Mouse (Mus musculus) midbrain, embryonic 16.5 days (tissue): ENCODE measurements around the gene Kcnj1. TPM values are rescaled to one million over a fixed set of nuclear protein-coding genes. Genes with fewer than 3 reads are reported as not detected.

ENCODE experiments used
- ATAC-seq: fragments of 200-750 bp; cut with Nextera tagmentation; 2 replicates; pipeline ENCODE4 v1.8.0; 2017; ENCODE audit warnings: moderate TSS enrichment
- H3K27ac ChIP-seq: fragments of 300-500 bp; sonication (generic); 2 replicates; pipeline ENCODE4 v1.5.1; 2014; ENCODE audit warnings: mild to moderate bottlenecking, low read length, mixed read lengths
- H3K27me3 ChIP-seq: fragments of 300-500 bp; sonication (generic); 2 replicates; pipeline ENCODE4 v1.6.1; 2014; ENCODE audit warnings: low read depth, low read length, mixed read lengths; ENCODE audit not compliant: control insufficient read depth, insufficient read depth
- H3K36me3 ChIP-seq: fragments of 300-500 bp; sonication (generic); 2 replicates; pipeline ENCODE4 v1.6.1; 2014; ENCODE audit warnings: mild to moderate bottlenecking, low read length, moderate library complexity, mixed read lengths; ENCODE audit not compliant: control insufficient read depth, insufficient read depth
- H3K4me1 ChIP-seq: fragments of 300-500 bp; sonication (generic); 2 replicates; pipeline ENCODE4 v1.6.1; 2014; ENCODE audit warnings: mild to moderate bottlenecking, low read length, mixed read lengths; ENCODE audit not compliant: control insufficient read depth, insufficient read depth
- H3K4me2 ChIP-seq: fragments of 300-500 bp; sonication (generic); 2 replicates; pipeline ENCODE4 v1.6.1; 2014; ENCODE audit warnings: mild to moderate bottlenecking, low read length, mixed read lengths
- H3K4me3 ChIP-seq: fragments of 300-500 bp; sonication (generic); 2 replicates; pipeline ENCODE4 v1.5.1; 2014; ENCODE audit warnings: low read depth, mild to moderate bottlenecking, low read length, moderate library complexity, mixed read lengths
- H3K9ac ChIP-seq: fragments of 300-500 bp; sonication (generic); 2 replicates; pipeline ENCODE4 v1.6.1; 2014; ENCODE audit warnings: low read depth, low read length, mixed read lengths
- H3K9me3 ChIP-seq: fragments of 300-500 bp; sonication (generic); replicated peaks from 2 replicates; pipeline ENCODE4 v1.6.1; 2014; ENCODE audit warnings: mild to moderate bottlenecking, low read length, mixed read lengths; ENCODE audit not compliant: control insufficient read depth, poor library complexity, severe bottlenecking
- WGBS: fragments of 180-500 bp; shearing (Covaris S2); extraction: QIAGEN DNeasy Blood & Tissue Kit; methylation state at CpG from one replicate; pipeline ENCODE4 v1.1.7; 2014; 5-methylcytosine and 5-hydroxymethylcytosine counted together
- polyA plus RNA-seq: library from polyadenylated mRNA; unstranded; fragments of >200 nt; fragmentation: Nextera tagmentation; extraction: Ambion mirVana; gene quantifications from 2 replicates; pipeline ENCODE4 v1.2.1, GENCODE M21; 2015

Gene Kcnj1
- polyA plus RNA-seq = not detected in 2 replicates

DNA sequence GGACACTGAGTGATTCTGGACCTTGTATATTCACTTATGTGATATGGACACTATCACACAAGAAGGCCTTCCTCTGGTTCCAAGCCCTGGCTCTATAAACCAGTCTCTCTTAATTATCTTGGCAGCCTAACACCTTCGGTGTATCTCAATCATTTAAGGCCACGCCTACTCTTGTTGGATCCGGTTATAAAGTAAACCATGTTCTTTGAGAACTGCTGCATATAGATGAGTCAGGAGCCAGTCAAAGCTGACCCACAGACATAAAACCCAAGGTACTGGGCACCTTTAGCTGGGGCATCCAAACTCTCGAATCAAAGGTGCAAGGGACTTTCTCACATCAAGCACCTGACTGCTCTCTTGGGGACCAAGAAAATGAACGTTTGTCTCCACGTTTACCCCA lies at the start of gene Kcnj1:
Gene Kcnj1 (plus strand): TSS at position 292 of the 400 bp plus-strand sequence.
- no peaks in the 10 kb centered on the region for H3K9me3 ChIP-seq
- ATAC-seq = no peak
- H3K4me3 ChIP-seq = no peak within 1 kb of the TSS
- 0 out of 2 replicates have a peak, but pooled peaks cover 3% of the 10 kb centered on the region for H3K4me1 ChIP-seq
- 89% methylated on average over 6 of the region's 6 CpGs for WGBS
- no peaks in the 10 kb centered on the region for H3K27me3 ChIP-seq
- H3K9ac ChIP-seq = no peak within 1 kb of the TSS
- H3K4me2 ChIP-seq = no peak within 1 kb of the TSS
- no peak within 1 kb of the TSS for H3K27ac ChIP-seq
- H3K36me3 ChIP-seq = no peaks in the 10 kb centered on the region

- Histone ChIP-seq H3K4me2 (no peak overlapping the region), H3K9ac (no peak overlapping the region), H3K4me1 (no peaks in the 10 kb centered on the region), H3K4me3 (no peak overlapping the region), H3K36me3 (no peaks in the 10 kb centered on the region), H3K27ac (no peak overlapping the region), H3K27me3 (no peaks in the 10 kb centered on the region), H3K9me3 (no peaks in the 10 kb centered on the region)
- 47% methylated on average over 7 of the region's 7 CpGs for WGBS
- ATAC-seq = peak; percentile 51; the same call in 1 of the 2 replicates
Measured at GRCm38 (mm10) chr9:32323610-32324009, 48.7 kb upstream of the Kcnj1 start.

GRCm38 (mm10) chr9:32328777-32329176 lies 43.5 kb upstream of the Kcnj1 start:
- H3K4me1 ChIP-seq = no peaks in the 10 kb centered on the region; the same call in 1 of the 2 replicates
- no peak for ATAC-seq
- no peaks in the 10 kb centered on the region for H3K27me3 ChIP-seq
- no peak overlapping the region for H3K4me2 ChIP-seq
- no peak overlapping the region for H3K4me3 ChIP-seq
- H3K36me3 ChIP-seq = no peaks in the 10 kb centered on the region
- no peak overlapping the region for H3K9ac ChIP-seq
- H3K27ac ChIP-seq = no peak overlapping the region
- no peaks in the 10 kb centered on the region for H3K9me3 ChIP-seq
- 92% methylated on average over 4 of the region's 4 CpGs for WGBS

- no peak for ATAC-seq
- H3K27me3 ChIP-seq = no peaks in the 10 kb centered on the region
- WGBS = 71% methylated on average over 5 of the region's 5 CpGs
- no peaks in the 10 kb centered on the region; the same call in 1 of the 2 replicates for H3K4me1 ChIP-seq
- no peak overlapping the region for H3K4me3 ChIP-seq
- H3K36me3 ChIP-seq = no peaks in the 10 kb centered on the region
- no peak overlapping the region for H3K27ac ChIP-seq
- no peaks in the 10 kb centered on the region for H3K9me3 ChIP-seq
- no peak overlapping the region for H3K4me2 ChIP-seq
- H3K9ac ChIP-seq = no peak overlapping the region
Measured at GRCm38 (mm10) chr9:32331162-32331561, 41.1 kb upstream of the Kcnj1 start.

DNA sequence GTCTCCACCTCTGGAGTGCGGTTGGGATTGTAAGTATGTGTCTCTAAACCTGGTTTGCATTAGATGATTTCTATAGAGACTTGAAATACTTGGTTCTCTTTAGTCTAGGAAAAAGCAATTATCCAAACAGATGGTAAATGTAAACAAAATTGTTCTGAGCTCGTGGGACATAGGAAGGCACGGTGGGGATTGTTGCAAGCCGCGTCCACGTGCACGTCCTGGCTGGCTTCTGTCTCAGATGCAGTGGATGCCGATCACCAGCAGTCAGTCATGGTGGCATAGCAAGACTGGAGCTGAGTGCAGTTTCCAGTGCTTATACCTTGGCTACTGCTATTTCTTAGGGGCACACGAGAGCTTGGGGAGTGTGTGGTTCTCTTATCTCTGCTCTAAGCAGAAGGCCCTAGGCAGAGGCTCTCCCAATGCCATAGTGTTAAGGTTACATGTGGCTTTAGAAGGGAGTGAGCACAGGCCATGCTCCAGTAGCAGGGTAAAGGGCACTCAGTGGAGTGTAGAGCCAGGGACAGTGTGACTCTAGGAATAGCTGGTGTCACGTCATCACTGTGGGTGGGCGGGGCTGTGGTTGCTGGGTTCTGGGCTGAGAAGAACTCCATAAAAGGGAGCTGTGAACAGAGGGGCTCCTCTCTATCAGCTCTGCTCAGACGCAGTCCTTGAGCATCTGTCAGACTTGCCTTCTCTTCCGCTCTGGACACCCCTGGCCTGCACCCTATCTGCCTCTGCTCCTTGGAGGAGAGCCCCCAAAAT lies 36.7 kb upstream of the Kcnj1 start:
- Histone ChIP-seq H3K9me3 (no peaks in the 10 kb centered on the region), H3K27ac (no peak overlapping the region), H3K4me1 (peaks cover 6% of the 10 kb centered on the region; the same call in 1 of the 2 replicates), H3K4me2 (no peak overlapping the region), H3K27me3 (no peaks in the 10 kb centered on the region), H3K4me3 (no peak overlapping the region), H3K36me3 (no peaks in the 10 kb centered on the region), H3K9ac (no peak overlapping the region)
- 87% methylated on average over 13 of the region's 13 CpGs for WGBS
- no peak for ATAC-seq

- H3K36me3 ChIP-seq = no peaks in the 10 kb centered on the region
- peaks cover 23% of the 10 kb centered on the region for H3K27me3 ChIP-seq
- H3K9me3 ChIP-seq = no peaks in the 10 kb centered on the region
- no peak overlapping the region for H3K4me2 ChIP-seq
- ATAC-seq = no peak
- no peak overlapping the region for H3K4me3 ChIP-seq
- WGBS = 56% methylated on average over 5 of the region's 5 CpGs
- H3K27ac ChIP-seq = no peak overlapping the region
- peaks cover 14% of the 10 kb centered on the region for H3K4me1 ChIP-seq
- no peak overlapping the region for H3K9ac ChIP-seq
Measured at GRCm38 (mm10) chr9:32340831-32341230, 31.5 kb upstream of the Kcnj1 start.

- ATAC-seq = no peak
- 15% methylated on average over 8 of the region's 8 CpGs for WGBS
- peaks cover 23% of the 10 kb centered on the region for H3K27me3 ChIP-seq
- no peak overlapping the region for H3K4me3 ChIP-seq
- no peak overlapping the region for H3K27ac ChIP-seq
- no peaks in the 10 kb centered on the region for H3K9me3 ChIP-seq
- H3K4me2 ChIP-seq = peak overlapping the region; percentile 57
- H3K4me1 ChIP-seq = peaks cover 9% of the 10 kb centered on the region
- no peaks in the 10 kb centered on the region for H3K36me3 ChIP-seq
- no peak overlapping the region for H3K9ac ChIP-seq
Measured at GRCm38 (mm10) chr9:32342929-32343328, 29.4 kb upstream of the Kcnj1 start.

GRCm38 (mm10) chr9:32344051-32344450 lies 28.2 kb upstream of the Kcnj1 start, which contains the start of gene Kcnj5:
Gene Kcnj5 (minus strand): TSS chr9:32344350.
- peak within 1 kb of the TSS; percentile 52 for H3K9ac ChIP-seq
- H3K4me1 ChIP-seq = peaks cover 9% of the 10 kb centered on the region
- WGBS = 1% methylated on average over 15 of the region's 20 CpGs
- peak within 1 kb of the TSS; percentile 40 for H3K4me3 ChIP-seq
- peak within 1 kb of the TSS; percentile 57 for H3K4me2 ChIP-seq
- no peaks in the 10 kb centered on the region for H3K36me3 ChIP-seq
- H3K9me3 ChIP-seq = no peaks in the 10 kb centered on the region
- peaks cover 23% of the 10 kb centered on the region for H3K27me3 ChIP-seq
- ATAC-seq = peak; percentile 34; the same call in 1 of the 2 replicates
- H3K27ac ChIP-seq = no peak within 1 kb of the TSS

DNA sequence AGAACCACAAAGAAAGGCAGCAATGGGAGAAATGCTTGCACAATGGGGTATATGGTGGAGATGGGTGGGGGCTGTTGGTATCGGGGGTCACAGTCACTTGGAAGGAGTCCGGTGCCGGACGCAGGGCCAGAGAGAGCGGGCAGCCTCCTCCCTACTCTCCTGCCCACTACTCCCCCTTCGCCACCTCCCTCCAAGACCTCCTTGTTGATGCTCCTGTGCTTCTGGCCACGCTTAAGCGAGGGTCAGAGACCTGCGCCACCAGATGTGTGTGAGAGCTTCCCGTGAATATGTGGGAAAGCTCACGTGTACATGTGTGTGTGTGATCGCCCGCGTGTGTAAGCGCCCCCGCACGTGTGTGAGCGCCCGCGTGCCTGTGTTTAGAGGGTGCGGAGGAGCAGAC lies 27.8 kb upstream of the Kcnj1 start:
- WGBS = under 1% methylated on average over 21 of the region's 21 CpGs
- H3K27me3 ChIP-seq = peaks cover 23% of the 10 kb centered on the region
- peak; percentile 63 for ATAC-seq
- peaks cover 9% of the 10 kb centered on the region for H3K4me1 ChIP-seq
- H3K9me3 ChIP-seq = no peaks in the 10 kb centered on the region
- H3K27ac ChIP-seq = no peak overlapping the region
- H3K36me3 ChIP-seq = no peaks in the 10 kb centered on the region
- peak overlapping the region; percentile 40 for H3K4me3 ChIP-seq
- H3K9ac ChIP-seq = peak overlapping the region; percentile 52
- peak overlapping the region; percentile 57 for H3K4me2 ChIP-seq
